Mouse (Mus musculus) hindbrain, embryonic 13.5 days (tissue): Measurements from ENCODE around the gene Gm13889. TPM values are rescaled to one million over a fixed set of nuclear protein-coding genes. Genes with fewer than 3 reads are reported as not detected.

Experiments used
- ATAC-seq: fragments of 200-750 bp; cut with Nextera tagmentation; 2 replicates; pipeline ENCODE4 v1.8.0; 2017; ENCODE audit warnings: moderate TSS enrichment; ENCODE audit not compliant: low FRiP score
- H3K27ac ChIP-seq: fragments of 300-500 bp; sonication (generic); 2 replicates; pipeline ENCODE4 v1.5.1; 2015; ENCODE audit warnings: inconsistent platforms, mild to moderate bottlenecking, moderate library complexity
- H3K27me3 ChIP-seq: fragments of 300-500 bp; sonication (generic); 2 replicates; pipeline ENCODE4 v1.6.1; 2015; ENCODE audit warnings: mild to moderate bottlenecking, inconsistent platforms
- H3K36me3 ChIP-seq: fragments of 300-500 bp; sonication (generic); 2 replicates; pipeline ENCODE4 v1.6.1; 2015; ENCODE audit warnings: mild to moderate bottlenecking, inconsistent platforms
- H3K4me1 ChIP-seq: fragments of 300-500 bp; sonication (generic); replicated peaks from 2 replicates; pipeline ENCODE4 v1.6.1; 2015; ENCODE audit warnings: inconsistent platforms
- H3K4me2 ChIP-seq: fragments of 300-500 bp; sonication (generic); 2 replicates; pipeline ENCODE4 v1.6.1; 2015; ENCODE audit warnings: inconsistent platforms, mild to moderate bottlenecking, moderate library complexity
- H3K4me3 ChIP-seq: fragments of 300-500 bp; sonication (generic); 2 replicates; pipeline ENCODE4 v1.5.1; 2015; ENCODE audit warnings: mild to moderate bottlenecking, inconsistent platforms
- H3K9ac ChIP-seq: fragments of 300-500 bp; sonication (generic); 2 replicates; pipeline ENCODE4 v1.6.1; 2015; ENCODE audit warnings: mild to moderate bottlenecking, inconsistent platforms
- H3K9me3 ChIP-seq: fragments of 300-500 bp; sonication (generic); 2 replicates; pipeline ENCODE4 v1.6.1; 2016; ENCODE audit warnings: inconsistent platforms
- WGBS: fragments of 180-500 bp; shearing (Covaris S2); methylation state at CpG from one replicate; pipeline ENCODE4 v1.1.7; 2015; 5-methylcytosine and 5-hydroxymethylcytosine counted together
- polyA plus RNA-seq: library from polyadenylated mRNA; unstranded; fragments of >200 nt; fragmentation: Nextera tagmentation; extraction: Ambion mirVana; gene quantifications from 2 replicates; pipeline ENCODE4 v1.2.1, GENCODE M21; 2015

Gm13889 gene
- polyA plus RNA-seq, 1 experiment from 2014 or later = 6.4 TPM

- Histone ChIP-seq H3K9ac (peak overlapping the region; percentile 85), H3K4me2 (peak overlapping the region; percentile 98), H3K9me3 (no peaks in the 10 kb centered on the region), H3K27me3 (peaks cover 56% of the 10 kb centered on the region), H3K27ac (no peak overlapping the region), H3K4me3 (peak overlapping the region; percentile 67), H3K36me3 (no peaks in the 10 kb centered on the region), H3K4me1 (peaks cover 40% of the 10 kb centered on the region)
- ATAC-seq = no peak
- WGBS = under 1% methylated on average over 31 of the region's 32 CpGs
These were observed 2.0 kb downstream of the Gm13889 start for GRCm38 (mm10) chr2:93954781-93955578.

GRCm38 (mm10) chr2:93953726-93954125 is 3.3 kb downstream of the Gm13889 start:
- no peak for ATAC-seq
- WGBS = 75% methylated on average over 9 of the region's 9 CpGs
- no peak overlapping the region for H3K4me3 ChIP-seq
- H3K9ac ChIP-seq = no peak overlapping the region
- H3K27me3 ChIP-seq = peaks cover 57% of the 10 kb centered on the region
- H3K27ac ChIP-seq = no peak overlapping the region
- no peaks in the 10 kb centered on the region for H3K9me3 ChIP-seq
- H3K4me2 ChIP-seq = no peak overlapping the region
- H3K4me1 ChIP-seq = peaks cover 40% of the 10 kb centered on the region
- H3K36me3 ChIP-seq = no peaks in the 10 kb centered on the region

GRCm38 (mm10) chr2:93946976-93947375 is 10.0 kb downstream of the Gm13889 start:
- H3K4me2 ChIP-seq = no peak overlapping the region
- no peak for ATAC-seq
- no peaks in the 10 kb centered on the region for H3K4me1 ChIP-seq
- H3K9ac ChIP-seq = no peak overlapping the region
- peaks cover 9% of the 10 kb centered on the region; the same call in 1 of the 2 replicates for H3K27me3 ChIP-seq
- H3K4me3 ChIP-seq = no peak overlapping the region
- H3K36me3 ChIP-seq = 0 out of 2 replicates have a peak, but pooled peaks cover 3% of the 10 kb centered on the region
- no peak overlapping the region for H3K27ac ChIP-seq
- H3K9me3 ChIP-seq = peaks cover 3% of the 10 kb centered on the region; the same call in 1 of the 2 replicates
- 70% methylated on average over 5 of the region's 5 CpGs for WGBS

GRCm38 (mm10) chr2:93944855-93945254 is 12.1 kb downstream of the Gm13889 start:
- no peak overlapping the region for H3K27ac ChIP-seq
- H3K4me1 ChIP-seq = no peaks in the 10 kb centered on the region
- H3K9ac ChIP-seq = no peak overlapping the region
- H3K4me2 ChIP-seq = no peak overlapping the region
- no peak for ATAC-seq
- H3K36me3 ChIP-seq = 0 out of 2 replicates have a peak, but pooled peaks cover 3% of the 10 kb centered on the region
- 0 out of 2 replicates have a peak, but pooled peaks cover 4% of the 10 kb centered on the region for H3K27me3 ChIP-seq
- over 99% methylated on average over 4 of the region's 4 CpGs for WGBS
- H3K9me3 ChIP-seq = peaks cover 3% of the 10 kb centered on the region; the same call in 1 of the 2 replicates
- no peak overlapping the region for H3K4me3 ChIP-seq

GRCm38 (mm10) chr2:93944099-93944498 is 12.9 kb downstream of the Gm13889 start:
- Histone ChIP-seq H3K9ac (no peak overlapping the region), H3K4me1 (no peaks in the 10 kb centered on the region), H3K4me3 (no peak overlapping the region), H3K27ac (no peak overlapping the region), H3K36me3 (0 out of 2 replicates have a peak, but pooled peaks cover 3% of the 10 kb centered on the region), H3K27me3 (0 out of 2 replicates have a peak, but pooled peaks cover 4% of the 10 kb centered on the region), H3K9me3 (peaks cover 3% of the 10 kb centered on the region; the same call in 1 of the 2 replicates), H3K4me2 (no peak overlapping the region)
- no peak for ATAC-seq
- WGBS = 85% methylated on average over 2 of the region's 2 CpGs

GRCm38 (mm10) chr2:93941670-93942069 is 15.3 kb downstream of the Gm13889 start:
- H3K4me1 ChIP-seq = no peaks in the 10 kb centered on the region
- no peak overlapping the region for H3K4me3 ChIP-seq
- H3K9me3 ChIP-seq = peaks cover 3% of the 10 kb centered on the region; the same call in 1 of the 2 replicates
- 0 out of 2 replicates have a peak, but pooled peaks cover 3% of the 10 kb centered on the region for H3K36me3 ChIP-seq
- WGBS = 87% methylated on average over 11 of the region's 11 CpGs
- no peak overlapping the region for H3K27ac ChIP-seq
- H3K4me2 ChIP-seq = no peak overlapping the region
- no peak overlapping the region for H3K9ac ChIP-seq
- ATAC-seq = no peak
- no peaks in the 10 kb centered on the region for H3K27me3 ChIP-seq

GRCm38 (mm10) chr2:93938534-93938933 is 18.5 kb downstream of the Gm13889 start:
- H3K9ac ChIP-seq = no peak overlapping the region
- 83% methylated on average over 9 of the region's 9 CpGs for WGBS
- no peaks in the 10 kb centered on the region for H3K36me3 ChIP-seq
- H3K4me1 ChIP-seq = no peaks in the 10 kb centered on the region
- H3K27ac ChIP-seq = no peak overlapping the region
- ATAC-seq = no peak
- H3K27me3 ChIP-seq = no peaks in the 10 kb centered on the region
- H3K9me3 ChIP-seq = 0 out of 2 replicates have a peak, but pooled peaks cover 3% of the 10 kb centered on the region
- no peak overlapping the region for H3K4me2 ChIP-seq
- no peak overlapping the region for H3K4me3 ChIP-seq

GRCm38 (mm10) chr2:93928866-93929265 is 28.1 kb downstream of the Gm13889 start:
- ATAC-seq = no peak
- Histone ChIP-seq H3K4me2 (no peak overlapping the region), H3K9me3 (no peaks in the 10 kb centered on the region), H3K27me3 (no peaks in the 10 kb centered on the region), H3K36me3 (no peaks in the 10 kb centered on the region), H3K27ac (no peak overlapping the region), H3K9ac (no peak overlapping the region), H3K4me1 (no peaks in the 10 kb centered on the region), H3K4me3 (no peak overlapping the region)
- WGBS = 88% methylated on average over 10 of the region's 10 CpGs

- no peak overlapping the region for H3K9ac ChIP-seq
- H3K4me1 ChIP-seq = no peaks in the 10 kb centered on the region
- H3K27me3 ChIP-seq = no peaks in the 10 kb centered on the region
- no peak overlapping the region for H3K4me2 ChIP-seq
- H3K4me3 ChIP-seq = no peak overlapping the region
- H3K36me3 ChIP-seq = no peaks in the 10 kb centered on the region
- H3K27ac ChIP-seq = no peak overlapping the region
- 81% methylated on average over 13 of the region's 13 CpGs for WGBS
- ATAC-seq = no peak
- no peaks in the 10 kb centered on the region for H3K9me3 ChIP-seq
These were observed 29.1 kb downstream of the Gm13889 start for GRCm38 (mm10) chr2:93927701-93928437.

GRCm38 (mm10) chr2:93926141-93926540 is 30.9 kb downstream of the Gm13889 start:
- H3K27me3 ChIP-seq = no peaks in the 10 kb centered on the region
- H3K4me2 ChIP-seq = no peak overlapping the region
- H3K27ac ChIP-seq = no peak overlapping the region
- H3K9me3 ChIP-seq = no peaks in the 10 kb centered on the region
- WGBS = 98% methylated on average over 8 of the region's 8 CpGs
- H3K4me3 ChIP-seq = no peak overlapping the region
- no peaks in the 10 kb centered on the region for H3K36me3 ChIP-seq
- no peak overlapping the region for H3K9ac ChIP-seq
- no peak for ATAC-seq
- H3K4me1 ChIP-seq = no peaks in the 10 kb centered on the region

- no peak overlapping the region for H3K4me2 ChIP-seq
- no peak for ATAC-seq
- H3K36me3 ChIP-seq = no peaks in the 10 kb centered on the region
- no peak overlapping the region for H3K4me3 ChIP-seq
- no peak overlapping the region for H3K27ac ChIP-seq
- H3K9ac ChIP-seq = no peak overlapping the region
- 83% methylated on average over 3 of the region's 3 CpGs for WGBS
- H3K9me3 ChIP-seq = no peaks in the 10 kb centered on the region; the same call in 1 of the 2 replicates
- H3K27me3 ChIP-seq = no peaks in the 10 kb centered on the region
- H3K4me1 ChIP-seq = no peaks in the 10 kb centered on the region
These were observed 37.9 kb downstream of the Gm13889 start for GRCm38 (mm10) chr2:93919093-93919492.

GRCm38 (mm10) chr2:93913552-93913951 is 43.4 kb downstream of the Gm13889 start:
- H3K9ac ChIP-seq = no peak overlapping the region
- H3K27me3 ChIP-seq = no peaks in the 10 kb centered on the region
- peaks cover 2% of the 10 kb centered on the region for H3K4me1 ChIP-seq
- H3K4me2 ChIP-seq = no peak overlapping the region
- no peak overlapping the region for H3K4me3 ChIP-seq
- ATAC-seq = no peak
- WGBS = 95% methylated on average over 2 of the region's 2 CpGs
- H3K36me3 ChIP-seq = no peaks in the 10 kb centered on the region
- H3K27ac ChIP-seq = no peak overlapping the region
- H3K9me3 ChIP-seq = no peaks in the 10 kb centered on the region; the same call in 1 of the 2 replicates
